Mouse (Mus musculus) testis, adult 2 months (tissue): ENCODE measurements around the gene Arid1b. TPM values are rescaled to one million over a fixed set of nuclear protein-coding genes. Genes with fewer than 3 reads are reported as not detected.

ENCODE experiments used
- H3K27ac ChIP-seq: fragments of 200-500 bp; 2 replicates; pipeline ENCODE4 v1.5.1; 2012; ENCODE audit warnings: low read depth, low read length; ENCODE audit not compliant: control insufficient read depth, insufficient read depth
- H3K27me3 ChIP-seq: fragments of 200-500 bp; 2 replicates; pipeline ENCODE4 v1.6.1; 2012; ENCODE audit warnings: mild to moderate bottlenecking, low read length, moderate library complexity; ENCODE audit not compliant: control insufficient read depth, insufficient read depth
- H3K36me3 ChIP-seq: fragments of 200-500 bp; 2 replicates; pipeline ENCODE4 v1.6.1; 2012; ENCODE audit warnings: mild to moderate bottlenecking, low read length; ENCODE audit not compliant: control insufficient read depth, insufficient read depth
- H3K4me1 ChIP-seq: fragments of 200-500 bp; 2 replicates; pipeline ENCODE4 v1.6.1; 2012; ENCODE audit warnings: low read length; ENCODE audit not compliant: control insufficient read depth, insufficient read depth
- H3K4me3 ChIP-seq: fragments of 200-500 bp; 2 replicates; pipeline ENCODE4 v1.5.1; 2012; ENCODE audit warnings: low read depth, mild to moderate bottlenecking, low read length, moderate library complexity, mixed read lengths; ENCODE audit not compliant: control insufficient read depth
- CTCF ChIP-seq: fragments of 200-500 bp; IDR thresholded peaks from 2 replicates; pipeline ENCODE4 v1.5.1; 2012; ENCODE audit warnings: low read depth, mild to moderate bottlenecking, inconsistent platforms, low read length, moderate library complexity; ENCODE audit not compliant: control insufficient read depth, insufficient read depth, insufficient replicate concordance
- POLR2A ChIP-seq: fragments of 200-500 bp; IDR thresholded peaks from 2 replicates; pipeline ENCODE4 v1.6.1; 2012; ENCODE audit warnings: low read depth, mild to moderate bottlenecking, inconsistent platforms, low read length, moderate library complexity; ENCODE audit not compliant: control insufficient read depth
- polyA plus RNA-seq: library from polyadenylated mRNA; depleted of rRNA; stranded (reverse); fragments of >200 nt; gene quantifications from 2 replicates; pipeline ENCODE4 v1.2.3, GENCODE M21; 2012

Arid1b gene
- polyA plus RNA-seq, 1 experiment = 5.2 TPM

DNA sequence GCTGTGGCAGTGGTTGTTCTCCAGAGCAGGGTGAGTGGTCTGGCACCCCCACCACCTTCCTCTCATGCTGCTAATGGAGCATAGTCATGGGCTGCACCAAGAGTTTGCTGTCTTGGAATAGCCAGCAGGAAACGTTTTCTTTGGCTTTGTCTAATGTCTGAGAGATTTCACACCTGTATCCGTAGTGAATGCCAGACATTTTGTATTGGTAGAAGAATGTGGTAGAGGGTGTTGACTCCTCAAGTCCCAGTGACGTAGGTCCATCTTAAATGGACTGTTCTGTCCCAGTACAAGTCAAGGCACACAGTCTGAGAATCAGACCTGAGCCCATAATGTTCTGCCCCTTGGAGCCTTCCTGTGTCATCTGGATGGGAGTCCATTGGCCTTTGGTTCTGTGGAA lies 39.2 kb downstream of the Arid1b start:
- Histone ChIP-seq H3K36me3 (no peaks in the 10 kb centered on the region), H3K27ac (no peak overlapping the region), H3K4me1 (no peaks in the 10 kb centered on the region), H3K27me3 (no peaks in the 10 kb centered on the region), H3K4me3 (no peak overlapping the region)
- TF ChIP-seq CTCF = no peak
- no peak for TF ChIP-seq POLR2A

DNA sequence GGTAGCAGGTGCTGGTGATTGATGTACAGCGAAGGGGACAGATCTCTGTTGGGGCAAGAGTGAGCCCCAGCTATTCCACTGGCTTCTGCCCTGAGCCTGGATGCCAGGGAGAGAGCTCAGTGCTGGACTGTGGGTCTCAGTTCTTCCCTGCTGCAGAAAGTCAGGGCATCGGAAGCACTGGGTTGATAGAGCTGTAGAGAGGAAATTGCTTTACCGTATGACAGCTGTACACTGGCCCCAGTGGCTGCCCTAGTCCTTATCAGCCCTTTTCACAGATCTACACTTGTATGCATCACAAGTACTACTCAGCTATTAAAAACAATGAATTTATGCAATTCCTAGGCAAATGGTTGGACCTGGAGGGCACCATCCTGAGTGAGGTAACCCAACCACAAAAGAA lies 40.1 kb downstream of the Arid1b start:
- no peaks in the 10 kb centered on the region for H3K4me1 ChIP-seq
- no peaks in the 10 kb centered on the region for H3K36me3 ChIP-seq
- TF ChIP-seq POLR2A (no peak), CTCF (no peak)
- no peak overlapping the region for H3K4me3 ChIP-seq
- no peaks in the 10 kb centered on the region for H3K27me3 ChIP-seq
- no peak overlapping the region for H3K27ac ChIP-seq

DNA sequence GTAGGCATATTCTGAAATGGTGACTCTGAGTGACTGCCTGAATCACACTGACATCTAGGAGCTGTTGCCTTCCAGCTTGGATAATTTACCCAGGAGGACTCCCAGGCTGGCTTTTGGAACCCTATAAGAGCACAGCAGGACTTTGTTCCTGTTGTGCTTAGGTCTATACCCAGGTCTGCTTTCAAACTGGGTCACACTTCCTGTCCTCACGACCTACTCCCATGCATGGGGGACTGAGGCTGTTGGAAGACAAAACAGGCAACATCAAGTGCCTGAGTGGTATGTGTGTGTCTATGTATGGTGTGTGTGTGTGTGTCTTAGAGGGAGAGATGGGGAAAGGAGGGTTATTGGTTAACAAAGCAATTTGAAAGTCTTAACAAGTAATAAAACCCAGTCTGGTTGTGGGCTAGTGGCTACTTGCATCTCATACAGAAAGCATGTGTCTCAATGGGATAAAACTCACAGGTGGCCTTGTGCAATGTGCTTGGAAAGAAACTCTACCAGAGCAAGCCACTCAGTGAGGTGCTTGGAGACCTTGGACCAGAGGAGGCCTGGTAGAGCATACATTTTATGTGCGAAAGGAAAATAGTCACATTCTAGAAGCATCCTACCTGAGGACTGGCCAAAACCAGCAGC lies 42.2 kb downstream of the Arid1b start:
- Histone ChIP-seq H3K36me3 (no peaks in the 10 kb centered on the region), H3K27ac (no peak overlapping the region), H3K4me3 (no peak overlapping the region), H3K4me1 (peaks cover 3% of the 10 kb centered on the region; the same call in 1 of the 2 replicates), H3K27me3 (no peaks in the 10 kb centered on the region)
- TF ChIP-seq CTCF = no peak
- no peak for TF ChIP-seq POLR2A

DNA sequence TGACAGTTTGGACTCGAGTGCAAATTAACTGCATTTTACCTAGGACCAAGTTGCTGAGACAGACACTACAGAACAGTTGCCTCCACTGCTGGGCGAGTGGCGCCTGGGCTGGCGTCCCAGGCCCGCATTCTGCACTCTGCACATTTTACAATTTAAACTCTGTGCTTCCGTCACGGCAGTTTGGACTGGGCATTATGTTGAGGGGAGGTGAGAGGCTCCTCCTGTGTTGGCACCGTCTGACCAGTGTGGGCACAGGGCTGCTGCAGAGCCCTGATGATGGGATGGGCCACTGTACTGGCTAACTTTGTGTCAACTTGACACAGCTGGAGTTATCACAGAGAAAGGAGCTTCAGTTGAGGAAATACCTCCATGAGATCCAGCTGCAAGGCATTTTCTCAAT lies 43.1 kb downstream of the Arid1b start:
- Histone ChIP-seq H3K36me3 (no peaks in the 10 kb centered on the region), H3K27ac (no peak overlapping the region), H3K4me3 (no peak overlapping the region), H3K27me3 (no peaks in the 10 kb centered on the region), H3K4me1 (peaks cover 3% of the 10 kb centered on the region; the same call in 1 of the 2 replicates)
- TF ChIP-seq CTCF (no peak), POLR2A (no peak)

DNA sequence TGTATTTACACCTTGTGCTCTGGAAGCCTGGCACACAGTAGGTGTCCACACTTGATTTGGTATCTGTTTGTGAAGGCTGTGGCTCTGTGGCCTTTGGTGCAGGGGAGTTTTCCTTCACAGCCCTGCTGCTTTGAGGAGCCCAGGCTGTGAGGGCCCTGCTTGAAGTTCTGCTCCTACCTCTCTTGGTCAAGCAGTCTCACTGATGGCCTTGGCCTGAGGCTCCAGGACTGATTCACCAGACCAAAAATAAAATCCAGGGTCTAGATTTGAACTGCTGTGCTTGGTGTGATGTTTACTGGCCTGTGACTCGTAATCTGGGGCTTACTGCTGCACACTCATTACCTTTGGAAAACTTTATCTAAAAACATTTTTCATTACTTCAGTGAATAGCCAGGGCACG lies 45.7 kb downstream of the Arid1b start:
- TF ChIP-seq POLR2A (no peak), CTCF (no peak)
- Histone ChIP-seq H3K4me3 (no peak overlapping the region), H3K36me3 (no peaks in the 10 kb centered on the region), H3K27ac (no peak overlapping the region), H3K4me1 (peaks cover 3% of the 10 kb centered on the region; the same call in 1 of the 2 replicates), H3K27me3 (no peaks in the 10 kb centered on the region)

DNA sequence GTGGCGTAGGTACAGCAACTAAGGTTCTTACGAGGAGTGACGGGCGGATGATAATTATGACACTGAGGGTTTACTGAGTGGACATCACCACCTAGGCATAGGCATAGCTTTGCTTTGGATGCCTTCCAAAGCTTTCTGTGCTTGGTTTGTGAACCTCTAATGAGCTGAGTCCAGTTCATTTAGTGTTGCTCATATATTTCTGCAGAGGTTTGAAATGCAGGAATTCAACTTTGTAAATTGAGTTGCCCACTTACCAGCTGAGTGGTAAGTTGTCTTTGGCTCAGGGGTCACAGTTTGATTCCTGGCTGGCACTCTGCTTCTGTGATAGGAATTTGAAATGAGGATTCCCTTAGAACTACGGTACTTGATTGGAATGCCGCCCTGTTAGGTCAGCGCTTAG lies 49.7 kb downstream of the Arid1b start:
- H3K27me3 ChIP-seq = no peaks in the 10 kb centered on the region
- no peak overlapping the region for H3K27ac ChIP-seq
- no peak overlapping the region for H3K4me3 ChIP-seq
- TF ChIP-seq POLR2A (no peak), CTCF (no peak)
- H3K4me1 ChIP-seq = peaks cover 3% of the 10 kb centered on the region; the same call in 1 of the 2 replicates
- no peaks in the 10 kb centered on the region for H3K36me3 ChIP-seq

DNA sequence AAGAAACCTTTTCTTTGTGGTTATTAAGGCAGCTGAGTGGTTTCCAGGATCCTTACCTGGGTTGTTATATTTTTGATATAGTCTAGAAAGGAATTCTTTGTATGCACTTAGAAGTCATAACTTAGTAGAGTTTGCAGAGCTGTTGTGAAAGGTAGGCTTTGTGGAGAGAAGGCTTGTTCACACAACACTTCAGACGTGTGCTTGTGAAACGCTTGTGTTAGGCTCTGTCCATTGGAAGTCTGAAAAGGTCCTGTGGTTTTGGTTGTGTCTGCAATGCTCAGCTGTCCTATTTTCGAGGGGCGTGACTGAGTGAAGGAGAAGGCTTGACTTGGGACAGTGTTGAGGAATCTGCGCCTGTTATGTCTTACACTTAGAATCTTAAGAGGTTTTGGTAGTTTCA lies 51.5 kb downstream of the Arid1b start:
- H3K36me3 ChIP-seq = no peaks in the 10 kb centered on the region
- H3K4me1 ChIP-seq = no peaks in the 10 kb centered on the region
- no peak overlapping the region for H3K27ac ChIP-seq
- no peak overlapping the region for H3K4me3 ChIP-seq
- no peaks in the 10 kb centered on the region for H3K27me3 ChIP-seq
- no peak for TF ChIP-seq CTCF
- no peak for TF ChIP-seq POLR2A

DNA sequence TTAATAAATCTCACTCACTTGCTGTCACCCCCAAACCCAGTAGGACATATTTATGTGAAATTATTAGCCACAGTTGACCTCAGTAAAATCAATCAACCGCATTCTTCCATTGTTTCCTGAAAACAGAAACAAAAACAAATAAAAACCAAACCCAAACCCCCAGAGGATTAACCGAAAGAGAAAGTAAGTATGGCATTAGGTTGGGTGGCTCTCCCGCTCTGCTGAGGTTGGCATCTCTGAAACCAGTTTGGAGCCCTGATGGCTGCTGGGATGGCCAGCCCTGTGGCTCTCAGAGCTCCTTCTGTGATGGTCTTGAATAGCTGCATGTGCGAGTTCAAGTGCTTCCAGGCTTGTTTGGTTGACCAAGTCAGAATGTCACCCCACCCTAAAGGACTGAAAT lies 53.2 kb downstream of the Arid1b start:
- no peak overlapping the region for H3K4me3 ChIP-seq
- peaks cover 3% of the 10 kb centered on the region; the same call in 1 of the 2 replicates for H3K4me1 ChIP-seq
- no peaks in the 10 kb centered on the region for H3K27me3 ChIP-seq
- H3K27ac ChIP-seq = no peak overlapping the region
- H3K36me3 ChIP-seq = no peaks in the 10 kb centered on the region
- TF ChIP-seq POLR2A (no peak), CTCF (no peak)
